ENCODE assay signal across 8 mouse cellular contexts in genomic region chr12:25094621-25095521, GRCm38 (mm10). TPM values are rescaled to one million over a fixed set of nuclear protein-coding genes. Genes with fewer than 3 reads are reported as not detected.
DNase-seq lines count a peak whose midpoint lies in the region; ATAC-seq and TF ChIP-seq lines count a peak whose summit lies in the region.

No protein-coding gene starts in this region.

- no peak for TF ChIP-seq CTCF in E14TG2a.4 (conservative IDR thresholded peaks at IDR 0.05; ENCODE audit: low read length)

- DNase-seq in layer of hippocampus, postnatal 10 days (ENCODE audit: low spot score in 2 of 2), result peak; percentile 23 to 40
- no peak for DNase-seq in layer of hippocampus, adult 9-10 months (ENCODE audit: low spot score)
- DNase-seq in heart, postnatal 36 days, result peak; percentile 32 to 48
- DNase-seq in limb, embryonic 11.5 days (ENCODE audit: low spot score), result peak; percentile 71
- no peak for DNase-seq in frontal cortex, postnatal 25 days (ENCODE audit: low spot score in 2 of 2)

- intact Hi-C loops in heart, postnatal 36 days (cut with DNase I), result loop anchor here (5.0 to 10.0 kb wide), 9 partner anchors 68 to 1350 kb away; no protein-coding TSS in a partner anchor

- no peak for ATAC-seq in embryonic facial prominence, embryonic 12.5 days (ENCODE audit: insufficient number of reproducible peaks, insufficient read depth, low FRiP score, low TSS enrichment)
- no peak for ATAC-seq in limb, embryonic 11.5 days (ENCODE audit: insufficient number of reproducible peaks, low FRiP score, low TSS enrichment, low read depth)

- H3ac ChIP-seq in myocyte (ENCODE audit: control insufficient read depth, insufficient read length), result no peak overlapping the region

- peak overlapping the region; percentile 80 for H3K27ac ChIP-seq in embryonic facial prominence, embryonic 12.5 days
- H3K27ac ChIP-seq in limb, embryonic 11.5 days (replicated peaks; ENCODE audit: low read depth, low read length), result peak overlapping the region; percentile 98

- H3K36me3 ChIP-seq in E14TG2a.4 (ENCODE audit: insufficient read depth, low read length), result no peaks in the 10 kb centered on the region
- no peaks in the 10 kb centered on the region for H3K36me3 ChIP-seq in embryonic facial prominence, embryonic 12.5 days
- H3K36me3 ChIP-seq in limb, embryonic 11.5 days (ENCODE audit: control insufficient read depth, insufficient read depth, low read length), result no peaks in the 10 kb centered on the region
- no peaks in the 10 kb centered on the region for H3K36me3 ChIP-seq in myocyte (ENCODE audit: control insufficient read depth, insufficient read depth)

- H3K27me3 ChIP-seq in E14TG2a.4 (ENCODE audit: insufficient read depth, low read length) (peaks cover 28% of the 10 kb centered on the region), myocyte (ENCODE audit: control insufficient read depth, insufficient read depth, insufficient read length) (no peaks in the 10 kb centered on the region)
- H3K27me3 ChIP-seq in embryonic facial prominence, embryonic 12.5 days, result no peaks in the 10 kb centered on the region
- no peaks in the 10 kb centered on the region for H3K27me3 ChIP-seq in limb, embryonic 11.5 days (ENCODE audit: control insufficient read depth, insufficient read depth, low read length)

- H3K9me3 ChIP-seq in E14TG2a.4 (ENCODE audit: low read length), result no peaks in the 10 kb centered on the region
- no peaks in the 10 kb centered on the region for H3K9me3 ChIP-seq in embryonic facial prominence, embryonic 12.5 days
- no peaks in the 10 kb centered on the region for H3K9me3 ChIP-seq in limb, embryonic 11.5 days (ENCODE audit: control insufficient read depth, low read length)

- H3K4me1 ChIP-seq in E14TG2a.4 (replicated peaks; ENCODE audit: low read depth, low read length), result peaks cover 53% of the 10 kb centered on the region
- H3K4me1 ChIP-seq in embryonic facial prominence, embryonic 12.5 days, result peaks cover 30% of the 10 kb centered on the region
- peaks cover 23% of the 10 kb centered on the region for H3K4me1 ChIP-seq in limb, embryonic 11.5 days (ENCODE audit: control insufficient read depth, insufficient read depth, low read length)

- under 1% methylated on average over 22 of the region's 22 CpGs for WGBS in embryonic facial prominence, embryonic 12.5 days
- under 1% methylated on average over 22 of the region's 22 CpGs for WGBS in limb, embryonic 11.5 days

- peak overlapping the region; percentile 87 for H3K4me2 ChIP-seq in embryonic facial prominence, embryonic 12.5 days (replicated peaks)
- peak overlapping the region; percentile 75 for H3K4me2 ChIP-seq in limb, embryonic 11.5 days (ENCODE audit: low read depth, severe bottlenecking)
- H3K4me2 ChIP-seq in myocyte (ENCODE audit: low read depth), result peak overlapping the region; percentile 89

- peaks cover 19% of the 10 kb centered on the region for H3K79me2 ChIP-seq in myocyte (ENCODE audit: control insufficient read depth, insufficient read depth)

- H3K9ac ChIP-seq in embryonic facial prominence, embryonic 12.5 days, result peak overlapping the region; percentile 59
- H3K9ac ChIP-seq in limb, embryonic 11.5 days (ENCODE audit: low read length), result peak overlapping the region; percentile 82

- H3K4me3 ChIP-seq in E14TG2a.4 (replicated peaks; ENCODE audit: low read length), result peak overlapping the region; percentile 87
- peak overlapping the region; percentile 88 for H3K4me3 ChIP-seq in embryonic facial prominence, embryonic 12.5 days
- peak overlapping the region; percentile 73 for H3K4me3 ChIP-seq in limb, embryonic 11.5 days (ENCODE audit: low read depth, low read length)
- peak overlapping the region; percentile 45 for H3K4me3 ChIP-seq in myocyte

- no peak for TF ChIP-seq POLR2A in myocyte (IDR thresholded peaks at IDR 0.05; ENCODE audit: insufficient read length, low read depth)

TF ChIP-seq in myocyte, 11 proteins besides CTCF, POLR2A, EP300 and RAD21:
- TF ChIP-seq REST (IDR thresholded peaks at IDR 0.05; ENCODE audit: insufficient read depth, insufficient read length) (no peak), MAX (IDR thresholded peaks at IDR 0.05; ENCODE audit: low read depth) (no peak), SRF (IDR thresholded peaks at IDR 0.05; ENCODE audit: control insufficient read depth, insufficient read length, low read depth) (no peak), POLR2AphosphoS2 (IDR thresholded peaks at IDR 0.05; ENCODE audit: insufficient read length, low read depth) (no peak), MYOD1 (IDR thresholded peaks at IDR 0.05; ENCODE audit: control insufficient read depth in 1 of 3, insufficient read length in 2 of 3, low read depth in 2 of 3) (no peak), TCF12 (IDR thresholded peaks at IDR 0.05; ENCODE audit: insufficient read depth, poor library complexity, severe bottlenecking) (no peak), E2F4 (IDR thresholded peaks at IDR 0.05; ENCODE audit: insufficient read depth) (no peak), USF1 (IDR thresholded peaks at IDR 0.05; ENCODE audit: low read depth) (no peak), CEBPB (IDR thresholded peaks at IDR 0.05; ENCODE audit: insufficient read depth, poor library complexity, severe bottlenecking) (no peak), TCF3 (IDR thresholded peaks at IDR 0.05; ENCODE audit: insufficient read length, low read depth) (no peak), MYOG (IDR thresholded peaks at IDR 0.05; ENCODE audit: control insufficient read depth in 1 of 3, insufficient read depth in 1 of 3, insufficient read length in 2 of 3, low read depth in 2 of 3) (no peak)

RNA-seq across cellular contexts. Expression of gene Id2, which starts 2.1 kb away (rescaled TPM):
- 100 to 1,000 TPM; 104 to 111 TPM for total RNA-seq in layer of hippocampus, postnatal 10 days (2021)
- polyA plus RNA-seq in embryonic facial prominence, embryonic 12.5 days (2016; fragmentation: Nextera tagmentation; extraction: Ambion mirVana), result 448 and 458 TPM in 2 replicates
- 10 to 100 TPM; 13.0 TPM for total RNA-seq in heart, postnatal 36 days (2021)
- 384 and 406 TPM in 2 replicates for polyA plus RNA-seq in limb, embryonic 11.5 days (2014; fragmentation: Nextera tagmentation; extraction: Ambion mirVana)
- 5.0 TPM for polyA plus RNA-seq in myocyte (2012; fragmentation: generic; extraction: Trizol)

Comparison
In these comparisons a context has a peak if more than half of its experiments do, and no peak if none do; other contexts are left out.
1. DNase-seq: peak in layer of hippocampus, postnatal 10 days (2 of 2), heart, postnatal 36 days (2 of 2) and limb, embryonic 11.5 days (single experiment); none in layer of hippocampus, adult 9-10 months (single experiment) and frontal cortex, postnatal 25 days (0 of 2).
2. RNA of gene Id2, which starts 2.1 kb away (polyA plus RNA-seq): 448 to 458 TPM in embryonic facial prominence, embryonic 12.5 days and 384 to 406 TPM in limb, embryonic 11.5 days; 5.0 TPM in myocyte (single experiment); every median in the first group is over 10 times any median in the second.
3. Peak in every context shown above with its lines, with median percentiles within 50 percentile points of each other: H3K4me3 ChIP-seq and H3K4me2 ChIP-seq.